Mouse (Mus musculus): ENCODE data around the gene Gm42688. TPM values are rescaled to one million over a fixed set of nuclear protein-coding genes. Genes with fewer than 3 reads are reported as not detected.
A peak's percentile ranks its signal among the peaks of the same experiment; 100 is the strongest.

Gm42688 gene
- polyA plus RNA-seq, 2 experiments = 0.76 to 2.4 TPM

- peaks cover 4% of the 10 kb centered on the region for H3K36me3 ChIP-seq (replicated peaks; ENCODE audit: control insufficient read depth, insufficient read depth, low read depth)
- no peaks in the 10 kb centered on the region for H3K9me3 ChIP-seq (ENCODE audit: control insufficient read depth, low read length)
- peaks cover 17 to 20% of the 10 kb centered on the region in 2 experiments for H3K4me1 ChIP-seq (replicated peaks; ENCODE audit: control insufficient read depth in 2 of 2, insufficient read depth in 2 of 2, low read length in 1 of 2)
- 76% methylated on average over 4 of the region's 4 CpGs for WGBS (ENCODE audit: insufficient replicate concordance)
- H3K27me3 ChIP-seq (ENCODE audit: control insufficient read depth, insufficient read depth, low read length) = no peaks in the 10 kb centered on the region
- ATAC-seq (ENCODE audit: insufficient read depth) (no peak), DNase-seq (ENCODE audit: low read depth in 3 of 3, low spot score in 3 of 3) (no peak)
- no peak overlapping the region for H3K4me3 ChIP-seq (ENCODE audit: insufficient read depth in 1 of 2, low read depth in 2 of 2, low read length in 2 of 2)
- no peak for TF ChIP-seq EP300 (IDR thresholded peaks at IDR 0.05; ENCODE audit: low read depth)
- TF ChIP-seq CTCF (IDR thresholded peaks at IDR 0.05; ENCODE audit: low read depth) = no peak
- no peak overlapping the region for H3K27ac ChIP-seq
- no peak overlapping the region for H3K9ac ChIP-seq (replicated peaks)
- H3K4me2 ChIP-seq (ENCODE audit: low read depth) = peak overlapping the region; percentile 95; the same call in 1 of the 2 replicates
These were observed 15.7 kb downstream of the Gm42688 start for GRCm38 (mm10) chr6:83117165-83117438.

GRCm38 (mm10) chr6:83117616-83118015 lies 16.2 kb downstream of the Gm42688 start:
- DNase-seq (ENCODE audit: low read depth in 3 of 3, low spot score in 3 of 3) (no peak), ATAC-seq (ENCODE audit: insufficient read depth) (no peak)
- no peak overlapping the region for H3K4me3 ChIP-seq (ENCODE audit: insufficient read depth in 1 of 2, low read depth in 2 of 2, low read length in 2 of 2)
- H3K27ac ChIP-seq = no peak overlapping the region
- peaks cover 18 to 24% of the 10 kb centered on the region in 2 experiments for H3K4me1 ChIP-seq (replicated peaks; ENCODE audit: control insufficient read depth in 2 of 2, insufficient read depth in 2 of 2, low read length in 1 of 2)
- no peak for TF ChIP-seq EP300 (IDR thresholded peaks at IDR 0.05; ENCODE audit: low read depth)
- peaks cover 4% of the 10 kb centered on the region for H3K36me3 ChIP-seq (replicated peaks; ENCODE audit: control insufficient read depth, insufficient read depth, low read depth)
- H3K27me3 ChIP-seq (ENCODE audit: control insufficient read depth, insufficient read depth, low read length) = no peaks in the 10 kb centered on the region
- no peaks in the 10 kb centered on the region for H3K9me3 ChIP-seq (ENCODE audit: control insufficient read depth, low read length)
- WGBS (ENCODE audit: insufficient replicate concordance) = 84% methylated on average over 13 of the region's 13 CpGs
- no peak overlapping the region for H3K9ac ChIP-seq (replicated peaks)
- H3K4me2 ChIP-seq (ENCODE audit: low read depth) = no peak overlapping the region

DNA sequence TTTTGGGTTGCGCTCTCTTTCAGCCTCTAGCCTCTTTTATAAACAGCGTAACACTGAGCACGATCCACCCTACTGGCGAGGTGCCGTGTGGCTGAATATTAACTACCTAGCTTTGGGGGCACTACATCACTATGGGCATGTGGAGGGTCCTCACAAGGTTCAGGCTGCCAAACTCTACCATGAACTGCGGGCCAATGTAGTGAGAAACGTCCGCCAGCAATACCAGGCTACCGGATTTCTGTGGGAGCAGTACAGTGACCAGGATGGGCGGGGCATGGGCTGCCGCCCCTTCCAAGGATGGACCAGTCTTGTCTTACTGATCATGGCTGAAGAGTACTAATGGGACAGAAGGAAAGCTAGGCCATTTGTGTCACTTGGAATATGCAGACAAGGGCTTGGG lies 17.0 kb downstream of the Gm42688 start:
- no peak overlapping the region for H3K27ac ChIP-seq
- WGBS (ENCODE audit: insufficient replicate concordance) = 79% methylated on average over 11 of the region's 11 CpGs
- DNase-seq (ENCODE audit: low read depth in 3 of 3, low spot score in 3 of 3) = no peak
- H3K36me3 ChIP-seq (replicated peaks; ENCODE audit: control insufficient read depth, insufficient read depth, low read depth) = peaks cover 4% of the 10 kb centered on the region
- no peak overlapping the region for H3K4me2 ChIP-seq (ENCODE audit: low read depth)
- peaks cover 22 to 27% of the 10 kb centered on the region in 2 experiments for H3K4me1 ChIP-seq (replicated peaks; ENCODE audit: control insufficient read depth in 2 of 2, insufficient read depth in 2 of 2, low read length in 1 of 2)
- ATAC-seq (ENCODE audit: insufficient read depth) = no peak
- H3K9ac ChIP-seq (replicated peaks) = no peak overlapping the region
- H3K9me3 ChIP-seq (ENCODE audit: control insufficient read depth, low read length) = no peaks in the 10 kb centered on the region
- no peak for TF ChIP-seq EP300 (IDR thresholded peaks at IDR 0.05; ENCODE audit: low read depth)
- no peak for TF ChIP-seq CTCF (IDR thresholded peaks at IDR 0.05; ENCODE audit: low read depth)
- H3K4me3 ChIP-seq (ENCODE audit: insufficient read depth in 1 of 2, low read depth in 2 of 2, low read length in 2 of 2) = no peak overlapping the region
- H3K27me3 ChIP-seq (ENCODE audit: control insufficient read depth, insufficient read depth, low read length) = no peaks in the 10 kb centered on the region

GRCm38 (mm10) chr6:83118825-83119733 lies 17.7 kb downstream of the Gm42688 start:
- no peak overlapping the region for H3K9ac ChIP-seq (replicated peaks)
- H3K27ac ChIP-seq = no peak overlapping the region
- H3K9me3 ChIP-seq (ENCODE audit: control insufficient read depth, low read length) = no peaks in the 10 kb centered on the region
- ATAC-seq (ENCODE audit: insufficient read depth) (no peak), DNase-seq (ENCODE audit: low read depth in 3 of 3, low spot score in 3 of 3) (no peak)
- no peak overlapping the region; the same call in 1 of the 2 replicates for H3K4me2 ChIP-seq (ENCODE audit: low read depth)
- TF ChIP-seq EP300 (IDR thresholded peaks at IDR 0.05; ENCODE audit: low read depth) = no peak
- TF ChIP-seq CTCF (IDR thresholded peaks at IDR 0.05; ENCODE audit: low read depth) = no peak
- no peak overlapping the region for H3K4me3 ChIP-seq (ENCODE audit: insufficient read depth in 1 of 2, low read depth in 2 of 2, low read length in 2 of 2)
- no peaks in the 10 kb centered on the region for H3K27me3 ChIP-seq (ENCODE audit: control insufficient read depth, insufficient read depth, low read length)
- 63% methylated on average over 14 of the region's 14 CpGs for WGBS (ENCODE audit: insufficient replicate concordance)
- H3K36me3 ChIP-seq (replicated peaks; ENCODE audit: control insufficient read depth, insufficient read depth, low read depth) = peaks cover 4% of the 10 kb centered on the region
- H3K4me1 ChIP-seq (replicated peaks; ENCODE audit: control insufficient read depth in 2 of 2, insufficient read depth in 2 of 2, low read length in 1 of 2) = peaks cover 22 to 32% of the 10 kb centered on the region in 2 experiments

GRCm38 (mm10) chr6:83119734-83120051 lies 18.3 kb downstream of the Gm42688 start:
- Histone ChIP-seq H3K36me3 (replicated peaks; ENCODE audit: control insufficient read depth, insufficient read depth, low read depth) (peaks cover 4% of the 10 kb centered on the region), H3K4me1 (replicated peaks; ENCODE audit: control insufficient read depth in 2 of 2, insufficient read depth in 2 of 2, low read length in 1 of 2) (peaks cover 22 to 30% of the 10 kb centered on the region in 2 experiments), H3K27ac (no peak overlapping the region; the same call in 1 of the 2 replicates), H3K9ac (replicated peaks) (peak overlapping the region; percentile 6; the same call in 1 of the 2 replicates), H3K4me2 (ENCODE audit: low read depth) (peak overlapping the region; percentile 96), H3K9me3 (ENCODE audit: control insufficient read depth, low read length) (no peaks in the 10 kb centered on the region), H3K4me3 (ENCODE audit: insufficient read depth in 1 of 2, low read depth in 2 of 2, low read length in 2 of 2) (no peak overlapping the region), H3K27me3 (ENCODE audit: control insufficient read depth, insufficient read depth, low read length) (no peaks in the 10 kb centered on the region)
- ATAC-seq (ENCODE audit: insufficient read depth) (no peak), DNase-seq (ENCODE audit: low read depth in 3 of 3, low spot score in 3 of 3) (no peak)
- 76% methylated on average over 7 of the region's 7 CpGs for WGBS (ENCODE audit: insufficient replicate concordance)
- no peak for TF ChIP-seq EP300 (IDR thresholded peaks at IDR 0.05; ENCODE audit: low read depth)

Data from liver, embryonic 14.5 days (tissue).